Mouse (Mus musculus): ENCODE results near the gene Rasgef1a. TPM values are rescaled to one million over a fixed set of nuclear protein-coding genes. Genes with fewer than 3 reads are reported as not detected.
A peak's percentile ranks its signal among the peaks of the same experiment; 100 is the strongest.

Gene Rasgef1a
- polyA plus RNA-seq, 1 experiment from 2014 or later = 6.5 TPM

GRCm38 (mm10) chr6:118001272-118001671 is 10.0 kb upstream of the Rasgef1a start:
- Histone ChIP-seq H3K4me1 (ENCODE audit: control insufficient read depth, insufficient read depth, low read depth, low read length) (no peaks in the 10 kb centered on the region), H3K36me3 (ENCODE audit: control insufficient read depth, insufficient read depth, low read length) (no peaks in the 10 kb centered on the region), H3K27me3 (replicated peaks; ENCODE audit: control insufficient read depth, insufficient read depth, low read length) (no peaks in the 10 kb centered on the region), H3K4me3 (ENCODE audit: low read length) (no peak overlapping the region), H3K27ac (ENCODE audit: low read depth, low read length) (no peak overlapping the region), H3K4me2 (ENCODE audit: low read length) (no peak overlapping the region), H3K9me3 (ENCODE audit: control insufficient read depth, low read length) (no peaks in the 10 kb centered on the region), H3K9ac (ENCODE audit: low read depth, low read length) (no peak overlapping the region)
- no peak for ATAC-seq
- WGBS = 19% methylated on average over 3 of the region's 3 CpGs

GRCm38 (mm10) chr6:118007302-118007701 is 3.9 kb upstream of the Rasgef1a start:
- 62% methylated on average over 5 of the region's 5 CpGs for WGBS
- H3K9me3 ChIP-seq (ENCODE audit: control insufficient read depth, low read length) = no peaks in the 10 kb centered on the region
- no peak overlapping the region for H3K9ac ChIP-seq (ENCODE audit: low read depth, low read length)
- no peak for ATAC-seq
- H3K4me3 ChIP-seq (ENCODE audit: low read length) = no peak overlapping the region
- 0 out of 2 replicates have a peak, but pooled peaks cover 2% of the 10 kb centered on the region for H3K27me3 ChIP-seq (replicated peaks; ENCODE audit: control insufficient read depth, insufficient read depth, low read length)
- H3K36me3 ChIP-seq (ENCODE audit: control insufficient read depth, insufficient read depth, low read length) = no peaks in the 10 kb centered on the region
- peaks cover 4% of the 10 kb centered on the region for H3K4me1 ChIP-seq (ENCODE audit: control insufficient read depth, insufficient read depth, low read depth, low read length)
- no peak overlapping the region for H3K4me2 ChIP-seq (ENCODE audit: low read length)
- H3K27ac ChIP-seq (ENCODE audit: low read depth, low read length) = no peak overlapping the region

- H3K9ac ChIP-seq (ENCODE audit: low read depth, low read length) = no peak overlapping the region
- peaks cover 4% of the 10 kb centered on the region for H3K4me1 ChIP-seq (ENCODE audit: control insufficient read depth, insufficient read depth, low read depth, low read length)
- H3K4me3 ChIP-seq (ENCODE audit: low read length) = no peak overlapping the region
- WGBS = 82% methylated on average over 4 of the region's 4 CpGs
- H3K9me3 ChIP-seq (ENCODE audit: control insufficient read depth, low read length) = no peaks in the 10 kb centered on the region
- no peak overlapping the region for H3K4me2 ChIP-seq (ENCODE audit: low read length)
- no peaks in the 10 kb centered on the region for H3K36me3 ChIP-seq (ENCODE audit: control insufficient read depth, insufficient read depth, low read length)
- 0 out of 2 replicates have a peak, but pooled peaks cover 2% of the 10 kb centered on the region for H3K27me3 ChIP-seq (replicated peaks; ENCODE audit: control insufficient read depth, insufficient read depth, low read length)
- H3K27ac ChIP-seq (ENCODE audit: low read depth, low read length) = no peak overlapping the region
- no peak for ATAC-seq
Observed at GRCm38 (mm10) chr6:118007843-118008539, 3.2 kb upstream of the Rasgef1a start.

- Histone ChIP-seq H3K36me3 (ENCODE audit: control insufficient read depth, insufficient read depth, low read length) (no peaks in the 10 kb centered on the region), H3K9me3 (ENCODE audit: control insufficient read depth, low read length) (no peaks in the 10 kb centered on the region), H3K27me3 (replicated peaks; ENCODE audit: control insufficient read depth, insufficient read depth, low read length) (0 out of 2 replicates have a peak, but pooled peaks cover 2% of the 10 kb centered on the region), H3K9ac (ENCODE audit: low read depth, low read length) (no peak overlapping the region), H3K27ac (ENCODE audit: low read depth, low read length) (no peak overlapping the region), H3K4me3 (ENCODE audit: low read length) (no peak overlapping the region), H3K4me2 (ENCODE audit: low read length) (no peak overlapping the region), H3K4me1 (ENCODE audit: control insufficient read depth, insufficient read depth, low read depth, low read length) (peaks cover 6% of the 10 kb centered on the region)
- ATAC-seq = no peak
- WGBS = 73% methylated on average over 3 of the region's 3 CpGs
Observed at GRCm38 (mm10) chr6:118010256-118010655, 982 bp upstream of the Rasgef1a start.

GRCm38 (mm10) chr6:118011616-118012316 is 528 bp downstream of the Rasgef1a start:
- Histone ChIP-seq H3K4me2 (ENCODE audit: low read length) (peak overlapping the region; percentile 85), H3K9me3 (ENCODE audit: control insufficient read depth, low read length) (no peaks in the 10 kb centered on the region), H3K27ac (ENCODE audit: low read depth, low read length) (peak overlapping the region; percentile 54; the same call in 1 of the 2 replicates), H3K4me3 (ENCODE audit: low read length) (peak overlapping the region; percentile 66), H3K36me3 (ENCODE audit: control insufficient read depth, insufficient read depth, low read length) (no peaks in the 10 kb centered on the region), H3K9ac (ENCODE audit: low read depth, low read length) (peak overlapping the region; percentile 82), H3K27me3 (replicated peaks; ENCODE audit: control insufficient read depth, insufficient read depth, low read length) (0 out of 2 replicates have a peak, but pooled peaks cover 2% of the 10 kb centered on the region), H3K4me1 (ENCODE audit: control insufficient read depth, insufficient read depth, low read depth, low read length) (peaks cover 16% of the 10 kb centered on the region)
- 7% methylated on average over 34 of the region's 38 CpGs for WGBS
- ATAC-seq = peak; percentile 57

GRCm38 (mm10) chr6:118012317-118012700 is 1.1 kb downstream of the Rasgef1a start:
- no peak overlapping the region; the same call in 1 of the 2 replicates for H3K27ac ChIP-seq (ENCODE audit: low read depth, low read length)
- peak overlapping the region; percentile 85 for H3K4me2 ChIP-seq (ENCODE audit: low read length)
- no peaks in the 10 kb centered on the region for H3K36me3 ChIP-seq (ENCODE audit: control insufficient read depth, insufficient read depth, low read length)
- peak overlapping the region; percentile 66 for H3K4me3 ChIP-seq (ENCODE audit: low read length)
- H3K9ac ChIP-seq (ENCODE audit: low read depth, low read length) = no peak overlapping the region
- H3K27me3 ChIP-seq (replicated peaks; ENCODE audit: control insufficient read depth, insufficient read depth, low read length) = 0 out of 2 replicates have a peak, but pooled peaks cover 2% of the 10 kb centered on the region
- H3K9me3 ChIP-seq (ENCODE audit: control insufficient read depth, low read length) = no peaks in the 10 kb centered on the region
- 68% methylated on average over 3 of the region's 3 CpGs for WGBS
- no peak for ATAC-seq
- H3K4me1 ChIP-seq (ENCODE audit: control insufficient read depth, insufficient read depth, low read depth, low read length) = peaks cover 16% of the 10 kb centered on the region

GRCm38 (mm10) chr6:118012987-118013866 is 2.0 kb downstream of the Rasgef1a start:
- Histone ChIP-seq H3K36me3 (ENCODE audit: control insufficient read depth, insufficient read depth, low read length) (no peaks in the 10 kb centered on the region), H3K9ac (ENCODE audit: low read depth, low read length) (peak overlapping the region; percentile 4; the same call in 1 of the 2 replicates), H3K27ac (ENCODE audit: low read depth, low read length) (peak overlapping the region; percentile 9; the same call in 1 of the 2 replicates), H3K9me3 (ENCODE audit: control insufficient read depth, low read length) (no peaks in the 10 kb centered on the region), H3K4me3 (ENCODE audit: low read length) (no peak overlapping the region), H3K4me1 (ENCODE audit: control insufficient read depth, insufficient read depth, low read depth, low read length) (peaks cover 16% of the 10 kb centered on the region), H3K27me3 (replicated peaks; ENCODE audit: control insufficient read depth, insufficient read depth, low read length) (0 out of 2 replicates have a peak, but pooled peaks cover 2% of the 10 kb centered on the region), H3K4me2 (ENCODE audit: low read length) (peak overlapping the region; percentile 18; the same call in 1 of the 2 replicates)
- 72% methylated on average over 11 of the region's 11 CpGs for WGBS
- no peak for ATAC-seq

- no peak overlapping the region for H3K9ac ChIP-seq (ENCODE audit: low read depth, low read length)
- H3K4me2 ChIP-seq (ENCODE audit: low read length) = no peak overlapping the region
- H3K36me3 ChIP-seq (ENCODE audit: control insufficient read depth, insufficient read depth, low read length) = no peaks in the 10 kb centered on the region
- WGBS = 82% methylated on average over 4 of the region's 4 CpGs
- 0 out of 2 replicates have a peak, but pooled peaks cover 2% of the 10 kb centered on the region for H3K27me3 ChIP-seq (replicated peaks; ENCODE audit: control insufficient read depth, insufficient read depth, low read length)
- H3K27ac ChIP-seq (ENCODE audit: low read depth, low read length) = peak overlapping the region; percentile 65; the same call in 1 of the 2 replicates
- peaks cover 24% of the 10 kb centered on the region for H3K4me1 ChIP-seq (ENCODE audit: control insufficient read depth, insufficient read depth, low read depth, low read length)
- H3K4me3 ChIP-seq (ENCODE audit: low read length) = no peak overlapping the region
- ATAC-seq = no peak
- H3K9me3 ChIP-seq (ENCODE audit: control insufficient read depth, low read length) = no peaks in the 10 kb centered on the region
Observed at GRCm38 (mm10) chr6:118014881-118015280, 3.6 kb downstream of the Rasgef1a start.

Measured in hindbrain, embryonic 16.5 days (tissue).